Mouse (Mus musculus) olfactory bulb, adult 2 months (tissue): ENCODE results near the gene St7. TPM values are rescaled to one million over a fixed set of nuclear protein-coding genes. Genes with fewer than 3 reads are reported as not detected.
"Not testable (repeated sequence)": the region's sequence is repeated elsewhere in the genome, so short reads cannot be mapped to it uniquely, and the experiment has no call there.

Experiments used
- H3K27ac ChIP-seq: fragments of 200-500 bp; 2 replicates; pipeline ENCODE4 v1.5.1; 2012; ENCODE audit warnings: low read depth, low read length; ENCODE audit not compliant: insufficient read depth
- H3K4me1 ChIP-seq: fragments of 200-500 bp; 2 replicates; pipeline ENCODE4 v1.6.1; 2012; ENCODE audit warnings: low read length; ENCODE audit not compliant: control insufficient read depth, insufficient read depth
- H3K4me3 ChIP-seq: fragments of 200-500 bp; 2 replicates; pipeline ENCODE4 v1.5.1; 2012; ENCODE audit warnings: mild to moderate bottlenecking, low read depth, low read length, moderate library complexity; ENCODE audit not compliant: insufficient read depth
- CTCF ChIP-seq: fragments of 200-500 bp; IDR thresholded peaks from 2 replicates; pipeline ENCODE4 v1.5.1; 2012; ENCODE audit warnings: low read depth, mild to moderate bottlenecking, low read length, moderate library complexity; ENCODE audit not compliant: insufficient read depth
- POLR2A ChIP-seq: fragments of 200-500 bp; IDR thresholded peaks from 2 replicates; pipeline ENCODE4 v1.6.1; 2012; ENCODE audit warnings: mild to moderate bottlenecking, low read depth, low read length, moderate library complexity; ENCODE audit not compliant: insufficient read depth
- WGBS: fragments of 180-500 bp; shearing (Covaris S2); methylation state at CpG from one replicate; pipeline ENCODE4 v1.1.7; 2018; 5-methylcytosine and 5-hydroxymethylcytosine counted together
- polyA plus RNA-seq: library from polyadenylated mRNA; stranded (reverse); fragments of >200 nt; gene quantifications from 2 replicates; pipeline ENCODE4 v1.2.4, GENCODE M21; 2012; ENCODE audit warnings: low replicate concordance; ENCODE audit not compliant: missing spikeins, insufficient read depth, insufficient read length

St7 gene
- polyA plus RNA-seq, 1 experiment = not detected

- WGBS = 23% methylated on average over 12 of the region's 12 CpGs
- H3K27ac ChIP-seq = no peak overlapping the region
- H3K4me1 ChIP-seq = no peaks in the 10 kb centered on the region
- H3K4me3 ChIP-seq = no peak overlapping the region
- TF ChIP-seq CTCF = 0 out of 2 replicates have a peak, but pooled peaks have one; percentile 16
- TF ChIP-seq POLR2A = no peak
Measured at GRCm38 (mm10) chr6:17675019-17675756, 17.5 kb upstream of the St7 start.

GRCm38 (mm10) chr6:17677008-17677407 is 15.7 kb upstream of the St7 start:
- no peak for TF ChIP-seq POLR2A
- TF ChIP-seq CTCF = no peak
- H3K4me3 ChIP-seq = no peak overlapping the region
- no peaks in the 10 kb centered on the region for H3K4me1 ChIP-seq
- 82% methylated on average over 2 of the region's 2 CpGs for WGBS
- H3K27ac ChIP-seq = no peak overlapping the region

- H3K4me1 ChIP-seq = no peaks in the 10 kb centered on the region
- H3K4me3 ChIP-seq = no peak overlapping the region
- TF ChIP-seq POLR2A = no peak
- TF ChIP-seq CTCF = no peak
- H3K27ac ChIP-seq = no peak overlapping the region
- 86% methylated on average over 6 of the region's 6 CpGs for WGBS
Measured at GRCm38 (mm10) chr6:17680266-17680925, 12.3 kb upstream of the St7 start.

GRCm38 (mm10) chr6:17681810-17682209 is 10.9 kb upstream of the St7 start:
- H3K4me3 ChIP-seq = no peak overlapping the region
- TF ChIP-seq CTCF = no peak
- no peak for TF ChIP-seq POLR2A
- no peak overlapping the region for H3K27ac ChIP-seq
- H3K4me1 ChIP-seq = no peaks in the 10 kb centered on the region
- WGBS = 96% methylated on average over 8 of the region's 8 CpGs

GRCm38 (mm10) chr6:17688676-17689075 is 4.1 kb upstream of the St7 start:
- H3K27ac ChIP-seq = no peak overlapping the region
- 72% methylated on average over 5 of the region's 5 CpGs for WGBS
- TF ChIP-seq CTCF = no peak
- TF ChIP-seq POLR2A = no peak
- no peaks in the 10 kb centered on the region for H3K4me1 ChIP-seq
- H3K4me3 ChIP-seq = no peak overlapping the region

GRCm38 (mm10) chr6:17693726-17694549 is 1.2 kb downstream of the St7 start:
- WGBS = under 1% methylated on average over 84 of the region's 97 CpGs
- peak overlapping the region; percentile 48; the same call in 1 of the 2 replicates for H3K27ac ChIP-seq
- TF ChIP-seq POLR2A (no peak), CTCF (no peak)
- H3K4me1 ChIP-seq = no peaks in the 10 kb centered on the region
- peak overlapping the region; percentile 89 for H3K4me3 ChIP-seq

GRCm38 (mm10) chr6:17694550-17694951 is 1.8 kb downstream of the St7 start:
- TF ChIP-seq CTCF (no peak), POLR2A (no peak)
- Histone ChIP-seq H3K4me1 (no peaks in the 10 kb centered on the region), H3K27ac (no peak overlapping the region), H3K4me3 (peak overlapping the region; percentile 89)
- under 1% methylated on average over 46 of the region's 46 CpGs for WGBS

GRCm38 (mm10) chr6:17696321-17696734 is 3.6 kb downstream of the St7 start:
- Histone ChIP-seq H3K27ac (no peak overlapping the region), H3K4me1 (no peaks in the 10 kb centered on the region), H3K4me3 (no peak overlapping the region)
- WGBS = 38% methylated on average over 5 of the region's 5 CpGs
- TF ChIP-seq POLR2A = no peak
- TF ChIP-seq CTCF = no peak

- H3K4me3 ChIP-seq = no peak overlapping the region
- no peak overlapping the region for H3K27ac ChIP-seq
- TF ChIP-seq POLR2A = no peak
- TF ChIP-seq CTCF = no peak
- WGBS = 52% methylated on average over 7 of the region's 7 CpGs
- no peaks in the 10 kb centered on the region for H3K4me1 ChIP-seq
Measured at GRCm38 (mm10) chr6:17700936-17701612, 8.3 kb downstream of the St7 start.

- not testable (repeated sequence) for H3K27ac ChIP-seq, H3K4me1 ChIP-seq, H3K4me3 ChIP-seq
- 97% methylated on average over 1 of the region's 1 CpGs for WGBS
Measured at GRCm38 (mm10) chr6:17704038-17704437, 11.3 kb downstream of the St7 start.
